Mouse (Mus musculus) frontal cortex, postnatal 14 days (tissue): ENCODE measurements at regions not wholly inside any gene's neighbourhood (a gene's known extent, or its start where the extent isn't known, plus 50 kb on each side); places are given as distances from the start of the nearest gene placed in this dataset.

Experiments
- DNase-seq, 2 experiments: peaks; one replicate each; pipeline ENCODE4 v3.0.0; 2022; ENCODE audit warnings: low spot score in 2 of 2

- DNase-seq = no peak
Observed at GRCm38 (mm10) chr12:92646634-92647033, 797.7 kb upstream of the Sel1l start.

GRCm38 (mm10) chr12:92645006-92645624, 796.2 kb upstream of the Sel1l start:
- no peak for DNase-seq

GRCm38 (mm10) chr12:92619120-92619519, 770.2 kb upstream of the Sel1l start:
- no peak for DNase-seq

- no peak for DNase-seq
Observed at GRCm38 (mm10) chr12:92618519-92618918, 769.6 kb upstream of the Sel1l start.

GRCm38 (mm10) chr12:92601673-92602072, 752.7 kb upstream of the Sel1l start:
- no peak for DNase-seq

- DNase-seq = no peak
Observed at GRCm38 (mm10) chr12:92589725-92590124, 740.8 kb upstream of the Sel1l start.

GRCm38 (mm10) chr12:92589305-92589704, 740.3 kb upstream of the Sel1l start:
- no peak for DNase-seq

GRCm38 (mm10) chr12:92578596-92578995, 729.6 kb upstream of the Sel1l start:
- DNase-seq = no peak
